Mouse (Mus musculus): ENCODE measurements at regions not wholly inside any gene's neighbourhood (a gene's known extent, or its start where the extent isn't known, plus 50 kb on each side); places are given as distances from the start of the nearest gene placed in this dataset.

DNA sequence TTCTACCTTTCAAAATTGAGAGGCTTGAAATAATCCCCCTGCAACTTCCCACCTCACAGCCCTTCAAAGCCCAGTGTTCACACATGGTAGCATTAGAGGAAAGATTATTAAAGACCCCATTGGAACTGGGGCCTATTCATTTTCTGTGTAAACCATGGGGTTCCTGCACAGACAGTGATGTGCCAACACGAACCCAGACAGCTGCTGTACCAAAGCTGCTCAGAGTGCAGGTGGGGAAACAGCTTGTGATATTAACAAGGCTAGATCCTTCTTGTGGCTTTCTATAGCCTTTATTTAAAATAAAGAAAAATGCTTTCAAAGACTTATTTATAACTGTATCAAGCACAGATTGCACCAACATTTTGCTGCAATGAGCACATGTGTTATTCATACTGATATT, 1174.5 kb upstream of the Tenm2 start:
- Histone ChIP-seq H3K9ac (ENCODE audit: low read depth, low read length) (no peak overlapping the region), H3K4me1 (ENCODE audit: control insufficient read depth, insufficient read depth, low read depth, low read length) (no peaks in the 10 kb centered on the region), H3K4me2 (ENCODE audit: low read length) (no peak overlapping the region), H3K9me3 (ENCODE audit: control insufficient read depth, low read length) (no peaks in the 10 kb centered on the region), H3K27ac (ENCODE audit: low read depth, low read length) (no peak overlapping the region), H3K4me3 (ENCODE audit: low read length) (no peak overlapping the region), H3K36me3 (ENCODE audit: control insufficient read depth, insufficient read depth, low read length) (no peaks in the 10 kb centered on the region), H3K27me3 (replicated peaks; ENCODE audit: control insufficient read depth, insufficient read depth, low read length) (no peaks in the 10 kb centered on the region)
- WGBS: 33% methylated on average over 1 of the region's 1 CpGs
- peak; percentile 27; the same call in 1 of the 2 replicates for ATAC-seq

DNA sequence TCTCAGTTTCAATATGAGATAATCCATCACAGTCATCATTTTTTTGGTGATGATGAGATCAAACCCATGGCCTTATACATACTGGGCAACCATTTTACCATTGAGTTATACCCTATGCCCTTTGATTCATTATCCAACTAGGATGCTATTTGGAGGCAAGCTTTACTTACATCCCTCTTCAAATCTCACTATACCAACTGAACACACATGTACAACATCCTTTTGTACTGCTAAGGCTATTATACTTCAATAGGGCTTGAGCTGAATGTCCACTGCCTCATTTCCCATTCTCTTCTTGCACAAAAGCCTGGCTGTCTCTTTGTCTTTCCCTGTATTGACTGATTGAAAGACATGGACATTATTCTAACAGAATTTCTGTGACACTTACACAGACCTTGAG, 1162.0 kb upstream of the Tenm2 start:
- no peak for ATAC-seq
- no peak overlapping the region for H3K9ac ChIP-seq (ENCODE audit: low read depth, low read length)
- no peak overlapping the region for H3K27ac ChIP-seq (ENCODE audit: low read depth, low read length)
- H3K36me3 ChIP-seq (ENCODE audit: control insufficient read depth, insufficient read depth, low read length): no peaks in the 10 kb centered on the region
- H3K4me1 ChIP-seq (ENCODE audit: control insufficient read depth, insufficient read depth, low read depth, low read length): no peaks in the 10 kb centered on the region
- H3K27me3 ChIP-seq (replicated peaks; ENCODE audit: control insufficient read depth, insufficient read depth, low read length): no peaks in the 10 kb centered on the region
- H3K4me3 ChIP-seq (ENCODE audit: low read length): no peak overlapping the region
- no peaks in the 10 kb centered on the region for H3K9me3 ChIP-seq (ENCODE audit: control insufficient read depth, low read length)
- no peak overlapping the region for H3K4me2 ChIP-seq (ENCODE audit: low read length)

DNA sequence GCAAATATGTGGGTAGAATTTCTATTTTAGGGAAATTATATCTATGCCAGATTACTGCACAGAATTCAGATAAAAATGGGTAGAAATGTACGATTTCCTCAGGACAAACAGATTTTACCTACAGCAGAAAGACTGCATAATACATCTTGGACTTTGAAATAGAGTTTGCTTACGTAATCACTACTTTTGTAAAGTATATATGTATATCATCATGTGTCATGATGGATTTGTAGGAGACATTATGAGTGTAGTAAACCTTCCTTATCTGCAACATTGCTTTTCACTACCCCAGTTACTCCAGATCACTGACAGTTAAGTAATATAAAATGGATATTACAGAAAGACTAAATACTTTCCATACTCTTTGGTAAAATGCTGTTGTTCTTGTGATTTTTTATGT, 1151.2 kb upstream of the Tenm2 start:
- Histone ChIP-seq H3K9ac (ENCODE audit: low read depth, low read length) (no peak overlapping the region), H3K4me1 (ENCODE audit: control insufficient read depth, insufficient read depth, low read depth, low read length) (no peaks in the 10 kb centered on the region), H3K27me3 (replicated peaks; ENCODE audit: control insufficient read depth, insufficient read depth, low read length) (no peaks in the 10 kb centered on the region), H3K9me3 (ENCODE audit: control insufficient read depth, low read length) (no peaks in the 10 kb centered on the region), H3K27ac (ENCODE audit: low read depth, low read length) (no peak overlapping the region), H3K36me3 (ENCODE audit: control insufficient read depth, insufficient read depth, low read length) (no peaks in the 10 kb centered on the region), H3K4me2 (ENCODE audit: low read length) (no peak overlapping the region), H3K4me3 (ENCODE audit: low read length) (no peak overlapping the region)
- 93% methylated on average over 2 of the region's 2 CpGs for WGBS
- no peak for ATAC-seq

DNA sequence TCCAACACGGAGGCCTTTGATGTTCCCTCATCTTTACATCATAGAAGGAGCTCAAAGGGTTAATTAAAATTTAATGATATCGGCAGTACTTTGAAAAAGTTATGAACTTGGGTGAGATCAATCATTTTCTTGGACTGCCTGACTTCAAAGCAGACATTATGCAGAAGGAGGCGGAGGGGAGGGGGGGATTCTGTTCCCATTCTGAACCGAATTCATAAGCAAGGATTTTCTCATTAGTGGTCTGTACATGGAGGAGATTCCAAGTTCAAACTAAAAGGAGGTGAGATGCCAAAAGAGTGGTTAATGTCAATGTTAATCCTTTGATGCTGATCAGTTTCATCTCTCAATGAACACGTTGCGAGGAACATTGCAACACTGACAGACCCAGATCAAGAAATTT, 1110.7 kb upstream of the Tenm2 start:
- Histone ChIP-seq H3K4me3 (ENCODE audit: low read length) (no peak overlapping the region), H3K4me1 (ENCODE audit: control insufficient read depth, insufficient read depth, low read depth, low read length) (no peaks in the 10 kb centered on the region), H3K4me2 (ENCODE audit: low read length) (no peak overlapping the region), H3K27me3 (replicated peaks; ENCODE audit: control insufficient read depth, insufficient read depth, low read length) (no peaks in the 10 kb centered on the region), H3K9ac (ENCODE audit: low read depth, low read length) (no peak overlapping the region), H3K36me3 (ENCODE audit: control insufficient read depth, insufficient read depth, low read length) (no peaks in the 10 kb centered on the region), H3K9me3 (ENCODE audit: control insufficient read depth, low read length) (no peaks in the 10 kb centered on the region), H3K27ac (ENCODE audit: low read depth, low read length) (no peak overlapping the region)
- ATAC-seq: no peak
- 79% methylated on average over 6 of the region's 6 CpGs for WGBS

DNA sequence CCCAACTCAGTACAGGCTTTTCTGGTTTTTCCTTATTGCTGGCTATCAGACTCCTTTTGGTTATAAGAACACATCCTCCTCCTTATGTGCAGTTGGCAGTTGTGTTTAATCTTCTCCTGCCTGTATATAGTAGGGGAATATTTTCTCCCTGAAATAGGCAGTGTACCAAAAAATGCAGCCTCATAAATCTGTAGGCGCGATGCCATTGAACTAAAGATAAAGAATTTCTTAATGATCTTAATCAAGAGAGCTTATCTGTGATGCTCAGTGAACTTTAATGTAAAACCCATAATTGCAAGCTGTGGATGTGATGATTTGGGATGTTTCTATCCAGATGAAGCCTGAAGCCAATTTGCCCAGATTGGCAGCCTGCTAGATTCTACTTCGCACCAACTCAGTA, 1099.6 kb upstream of the Tenm2 start:
- H3K4me3 ChIP-seq (ENCODE audit: low read length): no peak overlapping the region
- no peaks in the 10 kb centered on the region for H3K9me3 ChIP-seq (ENCODE audit: control insufficient read depth, low read length)
- no peak overlapping the region for H3K9ac ChIP-seq (ENCODE audit: low read depth, low read length)
- no peak overlapping the region for H3K4me2 ChIP-seq (ENCODE audit: low read length)
- no peaks in the 10 kb centered on the region for H3K27me3 ChIP-seq (replicated peaks; ENCODE audit: control insufficient read depth, insufficient read depth, low read length)
- no peaks in the 10 kb centered on the region for H3K36me3 ChIP-seq (ENCODE audit: control insufficient read depth, insufficient read depth, low read length)
- no peak for ATAC-seq
- no peaks in the 10 kb centered on the region for H3K4me1 ChIP-seq (ENCODE audit: control insufficient read depth, insufficient read depth, low read depth, low read length)
- no peak overlapping the region for H3K27ac ChIP-seq (ENCODE audit: low read depth, low read length)
- whole genome bisulfite sequencing: 77% methylated on average over 3 of the region's 3 CpGs

DNA sequence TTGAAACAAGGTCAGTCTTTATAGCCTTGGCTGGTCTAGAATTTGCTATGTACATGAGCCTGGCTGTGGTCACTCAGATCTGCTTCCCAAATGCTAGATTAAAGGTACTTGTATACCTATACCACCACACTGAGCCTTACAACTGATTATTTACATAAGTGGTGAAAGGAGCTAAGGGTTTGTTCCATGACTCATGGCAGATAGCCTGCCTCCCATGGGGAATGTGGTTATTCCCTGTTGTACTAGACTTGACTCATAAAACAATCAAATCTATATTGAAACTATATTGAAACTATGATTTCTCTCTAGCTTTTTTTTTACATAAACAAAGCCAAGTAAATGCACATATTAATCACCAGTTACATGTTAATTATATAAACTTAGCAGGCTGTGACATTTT, 1061.9 kb upstream of the Tenm2 start:
- H3K4me2 ChIP-seq (ENCODE audit: low read length): no peak overlapping the region
- H3K9ac ChIP-seq (ENCODE audit: low read depth, low read length): no peak overlapping the region
- no peak for ATAC-seq
- no peaks in the 10 kb centered on the region for H3K9me3 ChIP-seq (ENCODE audit: control insufficient read depth, low read length)
- no peak overlapping the region for H3K27ac ChIP-seq (ENCODE audit: low read depth, low read length)
- no peaks in the 10 kb centered on the region for H3K4me1 ChIP-seq (ENCODE audit: control insufficient read depth, insufficient read depth, low read depth, low read length)
- no peak overlapping the region for H3K4me3 ChIP-seq (ENCODE audit: low read length)
- H3K36me3 ChIP-seq (ENCODE audit: control insufficient read depth, insufficient read depth, low read length): no peaks in the 10 kb centered on the region
- H3K27me3 ChIP-seq (replicated peaks; ENCODE audit: control insufficient read depth, insufficient read depth, low read length): no peaks in the 10 kb centered on the region

DNA sequence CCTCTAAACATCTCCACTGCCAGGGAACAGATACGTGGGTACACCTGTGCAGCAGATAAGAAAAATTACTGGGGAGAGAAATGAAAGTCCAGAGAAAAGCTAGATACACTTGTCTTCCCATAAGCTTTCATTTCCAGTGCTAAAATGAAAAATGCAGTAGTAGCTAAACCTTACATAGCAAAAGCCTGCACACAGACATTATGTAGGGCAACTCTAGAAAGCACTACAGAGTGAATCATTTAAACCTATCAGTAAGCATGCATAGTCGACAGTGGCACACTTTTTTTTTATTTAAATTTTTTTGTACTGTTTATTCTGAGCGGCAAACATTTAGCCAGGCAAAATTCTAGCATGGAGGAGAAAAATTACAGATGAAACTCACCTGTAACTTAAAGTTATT, 1055.5 kb upstream of the Tenm2 start:
- no peak overlapping the region for H3K4me3 ChIP-seq (ENCODE audit: low read length)
- no peaks in the 10 kb centered on the region for H3K36me3 ChIP-seq (ENCODE audit: control insufficient read depth, insufficient read depth, low read length)
- no peaks in the 10 kb centered on the region for H3K4me1 ChIP-seq (ENCODE audit: control insufficient read depth, insufficient read depth, low read depth, low read length)
- ATAC-seq: no peak
- H3K27me3 ChIP-seq (replicated peaks; ENCODE audit: control insufficient read depth, insufficient read depth, low read length): no peaks in the 10 kb centered on the region
- H3K9ac ChIP-seq (ENCODE audit: low read depth, low read length): no peak overlapping the region
- H3K4me2 ChIP-seq (ENCODE audit: low read length): no peak overlapping the region
- no peak overlapping the region for H3K27ac ChIP-seq (ENCODE audit: low read depth, low read length)
- H3K9me3 ChIP-seq (ENCODE audit: control insufficient read depth, low read length): no peaks in the 10 kb centered on the region
- WGBS: 85% methylated on average over 3 of the region's 3 CpGs

DNA sequence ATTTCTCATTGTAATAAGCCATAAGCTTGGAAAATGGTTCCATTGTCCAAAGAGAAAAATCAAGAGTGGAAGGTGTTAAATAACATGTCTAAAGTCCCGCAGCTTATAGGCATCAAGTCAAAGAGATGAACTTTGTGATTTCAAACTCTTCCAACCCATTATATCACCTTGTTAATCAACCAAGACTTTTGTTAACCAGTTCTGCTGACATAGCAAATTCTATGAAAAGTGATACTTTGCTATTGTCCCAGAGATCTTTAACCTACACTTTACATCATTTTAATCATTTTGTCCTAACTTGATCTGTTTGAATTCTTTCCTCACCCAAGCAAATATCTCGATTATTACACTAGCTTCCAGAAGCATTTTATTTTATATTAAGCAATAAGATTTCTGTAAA, 1045.2 kb upstream of the Tenm2 start:
- WGBS: 88% methylated on average over 2 of the region's 2 CpGs
- no peak for ATAC-seq

More for the DNA sequence above, 1045.2 kb upstream of the Tenm2 start:
- H3K9me3 ChIP-seq (ENCODE audit: control insufficient read depth, low read length): no peaks in the 10 kb centered on the region
- H3K4me2 ChIP-seq (ENCODE audit: low read length): no peak overlapping the region
- no peaks in the 10 kb centered on the region for H3K27me3 ChIP-seq (replicated peaks; ENCODE audit: control insufficient read depth, insufficient read depth, low read length)
- H3K36me3 ChIP-seq (ENCODE audit: control insufficient read depth, insufficient read depth, low read length): no peaks in the 10 kb centered on the region
- H3K4me3 ChIP-seq (ENCODE audit: low read length): no peak overlapping the region
- no peaks in the 10 kb centered on the region for H3K4me1 ChIP-seq (ENCODE audit: control insufficient read depth, insufficient read depth, low read depth, low read length)
- H3K9ac ChIP-seq (ENCODE audit: low read depth, low read length): no peak overlapping the region
- H3K27ac ChIP-seq (ENCODE audit: low read depth, low read length): no peak overlapping the region
